Mouse (Mus musculus) urinary bladder, postnatal 4 days (tissue): ENCODE results near the gene Slc9a3.

Experiments used
- DNase-seq, 2 experiments: peaks; one replicate each; pipeline ENCODE4 v3.0.0; 2021 to 2022; ENCODE audit warnings: low spot score in 2 of 2

Gene Slc9a3

DNA sequence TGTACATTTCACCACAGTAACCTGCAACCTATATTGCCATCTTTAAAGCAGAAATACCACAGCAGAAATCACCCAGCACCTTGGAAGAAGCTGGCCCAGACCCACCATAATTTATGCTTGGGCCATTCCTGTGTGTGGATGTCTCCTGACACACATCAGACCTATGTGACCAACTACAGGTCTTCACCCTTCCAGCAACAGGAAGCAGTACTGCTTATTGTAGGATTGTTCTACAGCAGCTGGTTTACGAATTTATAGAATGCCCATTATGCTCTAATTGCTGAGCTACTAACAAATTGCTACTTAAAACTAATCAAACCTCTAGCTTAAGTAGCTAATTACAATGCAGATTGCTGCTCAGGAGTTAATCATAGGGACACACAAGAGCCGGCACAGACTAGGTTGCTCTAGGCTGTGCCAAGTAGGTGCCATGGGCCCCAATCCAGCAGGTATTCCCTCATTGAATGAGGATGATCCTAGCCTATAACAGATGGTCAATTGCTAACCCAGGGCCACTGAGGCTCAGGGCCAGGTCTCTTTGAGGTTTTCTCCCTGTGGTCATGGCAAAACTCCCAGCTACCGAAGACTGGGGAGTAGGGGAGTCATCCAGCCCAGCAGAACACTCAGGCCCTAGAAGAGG is 24.8 kb downstream of the Slc9a3 start:
- DNase-seq, result no peak

DNA sequence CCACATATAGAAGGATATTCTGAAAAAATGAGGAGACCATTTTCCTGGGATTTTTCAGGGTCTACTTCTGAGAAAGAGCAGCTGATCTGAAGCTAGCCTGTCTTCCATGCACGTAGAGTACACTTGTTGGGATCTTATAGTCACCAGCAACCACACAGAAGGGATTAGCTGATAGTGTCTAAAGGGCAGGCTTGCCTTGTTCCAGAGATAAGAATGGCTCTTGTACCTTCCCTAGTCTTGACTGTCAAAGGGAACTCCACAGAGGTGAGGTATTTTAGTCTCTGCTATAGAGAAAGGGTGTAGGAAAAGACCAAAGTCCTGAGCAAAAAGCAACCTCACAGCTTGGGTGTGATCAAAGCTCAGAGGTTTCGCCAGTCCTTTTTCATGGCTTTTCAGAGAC is 26.1 kb downstream of the Slc9a3 start:
- no peak for DNase-seq

DNA sequence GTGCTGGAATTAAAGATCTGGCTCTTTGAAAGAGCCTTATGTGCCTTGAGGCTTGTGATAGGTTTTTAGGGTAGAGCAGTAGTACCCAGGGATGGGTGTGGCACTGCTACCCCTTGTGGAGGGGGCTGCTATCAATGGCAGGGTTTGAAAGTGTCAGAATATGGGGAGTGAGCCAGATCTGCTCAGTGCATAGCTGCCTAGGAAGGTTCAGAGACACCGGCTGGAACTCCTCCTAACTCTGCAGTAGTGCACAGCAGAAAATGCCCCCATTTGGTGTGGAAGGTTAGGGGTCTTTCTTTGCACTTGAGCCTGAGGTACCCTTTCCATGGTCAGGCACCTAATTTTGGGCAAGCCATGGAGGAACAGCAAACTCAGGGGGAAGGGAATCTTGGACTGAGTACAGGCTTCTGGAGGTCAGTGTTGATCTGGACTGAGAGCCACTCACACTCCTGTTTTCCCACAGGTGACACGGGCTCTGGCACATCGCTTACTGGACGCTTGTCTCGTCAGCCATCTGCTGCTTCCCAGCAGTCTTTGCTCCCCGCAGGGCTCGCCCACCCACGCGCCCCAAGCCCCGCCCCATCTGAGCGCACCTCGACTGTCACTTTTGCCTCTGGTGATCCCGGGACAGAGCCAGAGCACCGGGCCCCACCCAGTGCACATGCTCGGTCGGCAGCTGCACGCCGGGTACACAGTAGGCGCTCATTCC is 45.2 kb downstream of the Slc9a3 start:
- DNase-seq, result peak; percentile 43 to 66

- DNase-seq, result no peak
Observed at GRCm38 (mm10) chr13:74167057-74167413, 45.8 kb downstream of the Slc9a3 start.

DNA sequence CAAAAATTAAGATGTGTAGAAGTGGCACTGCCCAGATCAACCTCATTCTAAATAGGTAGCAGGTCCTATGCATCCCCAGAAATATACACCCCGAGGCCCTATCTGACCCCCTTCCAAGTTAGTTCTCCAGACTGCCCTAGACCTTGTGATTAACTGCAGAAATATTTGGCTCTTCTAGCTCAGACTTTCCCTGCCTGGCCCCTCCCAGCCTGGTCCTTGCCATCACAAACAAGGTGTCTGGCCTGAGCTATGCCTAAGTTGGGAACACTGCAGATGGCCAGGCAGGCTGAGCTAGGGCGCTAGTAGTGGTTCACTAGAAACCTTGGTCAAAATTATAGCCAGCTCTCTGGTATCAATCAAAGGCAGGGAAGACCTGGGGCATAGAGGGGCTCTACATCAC is 46.2 kb downstream of the Slc9a3 start:
- DNase-seq, result no peak

- no peak for DNase-seq
Observed at GRCm38 (mm10) chr13:74169446-74170164, 48.3 kb downstream of the Slc9a3 start.

DNA sequence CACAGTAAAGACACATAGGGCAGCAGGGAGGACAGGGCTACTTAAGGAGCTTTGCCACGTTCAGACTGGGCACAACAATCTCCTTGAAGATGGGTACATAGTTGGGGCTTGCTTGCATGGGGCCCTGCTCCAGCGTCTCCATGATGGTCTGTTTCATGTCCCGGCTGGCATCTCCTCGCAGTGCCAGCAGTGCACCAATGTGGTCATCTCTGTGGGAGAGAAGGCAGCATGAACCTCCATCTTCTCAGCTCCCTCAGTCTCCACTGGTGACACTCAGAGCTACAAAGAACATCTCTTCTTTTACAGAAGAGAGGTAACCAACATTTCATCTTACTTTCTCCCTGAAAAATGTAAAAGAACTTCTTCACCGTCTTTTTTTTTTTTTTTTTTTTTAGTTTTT is 50.8 kb downstream of the Slc9a3 start:
- no peak for DNase-seq

GRCm38 (mm10) chr13:74183011-74183695 is 61.9 kb downstream of the Slc9a3 start:
- no peak for DNase-seq

GRCm38 (mm10) chr13:74192613-74193012 is 71.4 kb downstream of the Slc9a3 start:
- DNase-seq, result no peak

DNA sequence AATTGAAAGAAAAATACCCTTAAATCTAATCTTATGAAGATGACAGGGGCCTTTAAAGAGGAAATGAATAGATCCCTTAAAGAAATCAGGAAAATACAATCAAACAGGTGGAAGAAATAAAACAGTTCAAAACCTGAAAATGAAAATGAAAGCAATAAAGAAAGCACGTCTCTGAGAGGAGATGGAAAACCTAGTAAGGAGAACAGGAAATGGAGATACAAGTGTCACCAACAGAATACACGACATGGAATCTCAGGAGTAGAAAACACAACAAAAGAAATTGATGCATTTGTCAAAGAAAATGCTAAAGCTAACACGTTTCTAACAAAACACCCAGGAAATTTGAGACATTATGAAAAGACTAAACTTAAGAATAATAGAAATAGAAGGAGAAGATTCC is 75.2 kb downstream of the Slc9a3 start:
- no peak for DNase-seq

DNA sequence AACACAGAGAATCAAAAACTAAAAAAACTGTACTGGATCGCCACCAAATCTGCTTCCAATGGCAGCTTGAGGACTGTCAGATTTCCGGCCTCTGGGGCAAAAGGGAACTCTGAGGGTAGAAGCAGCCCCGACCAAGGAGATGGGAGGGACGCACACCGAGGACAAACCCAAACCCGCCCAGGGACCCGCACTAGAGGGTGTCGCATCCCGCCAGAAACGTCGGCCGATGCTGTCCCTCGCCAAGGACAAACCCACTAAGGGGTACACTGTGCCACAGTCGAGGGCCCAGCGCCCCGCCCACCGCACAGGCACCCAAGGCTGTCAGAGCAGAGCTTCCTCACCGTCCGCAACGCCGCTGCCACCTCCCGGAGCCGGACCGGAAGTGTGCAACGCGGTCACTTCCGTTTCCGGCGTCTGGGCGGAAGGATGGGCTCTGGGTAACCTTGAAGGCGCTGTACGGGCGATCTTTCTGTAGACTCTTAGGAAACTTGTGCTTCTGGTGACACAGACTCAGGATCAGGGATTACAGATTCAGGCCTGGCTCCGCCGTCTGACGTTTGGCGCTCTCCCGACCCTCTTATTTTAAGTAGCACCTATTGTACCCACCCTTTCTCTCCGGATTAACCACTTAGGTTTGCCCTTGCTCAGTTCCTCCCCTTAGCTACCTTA is 87.2 kb downstream of the Slc9a3 start, which contains the start of gene Exoc3:
Gene Exoc3 (minus strand): TSS at position 416 of the 669 bp plus-strand sequence.
- DNase-seq, result peak; percentile 83 to 89

DNA sequence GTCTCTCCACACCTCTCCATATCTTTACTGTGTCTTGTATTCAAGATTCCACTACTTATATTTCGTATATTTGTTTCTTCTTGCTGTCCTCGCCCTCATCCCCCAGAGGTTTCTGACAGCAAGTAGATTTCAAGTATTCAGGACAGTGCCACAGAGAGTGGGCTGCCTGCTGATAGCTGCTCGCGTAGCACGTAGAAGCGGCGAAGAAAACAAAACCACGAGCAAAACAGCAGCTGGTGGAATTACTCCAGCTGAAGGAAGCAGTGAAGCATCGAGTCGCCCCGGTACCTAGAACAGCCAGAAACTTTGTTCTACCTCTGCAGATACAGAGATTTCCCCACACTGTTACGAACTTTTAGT is 87.7 kb downstream of the Slc9a3 start:
- no peak for DNase-seq

GRCm38 (mm10) chr13:74218441-74218840 is 97.2 kb downstream of the Slc9a3 start:
- DNase-seq, result no peak
